Mouse (Mus musculus) midbrain, embryonic 10.5 days (tissue): Measurements from ENCODE around the gene Ebf1. TPM values are rescaled to one million over a fixed set of nuclear protein-coding genes. Genes with fewer than 3 reads are reported as not detected.

Experiments
- DNase-seq: peaks from one replicate; pipeline ENCODE4 v3.0.0-alpha.2; 2017; ENCODE audit warnings: low spot score
- H3K27ac ChIP-seq: fragments of 300-500 bp; sonication (generic); replicated peaks from 2 replicates; pipeline ENCODE4 v1.5.1; 2016; ENCODE audit warnings: mild to moderate bottlenecking
- H3K27me3 ChIP-seq: fragments of 300-500 bp; sonication (generic); 2 replicates; pipeline ENCODE4 v1.6.1; 2016; ENCODE audit warnings: low read depth, mild to moderate bottlenecking; ENCODE audit not compliant: poor library complexity, severe bottlenecking
- H3K36me3 ChIP-seq: fragments of 300-500 bp; sonication (generic); 2 replicates; pipeline ENCODE4 v1.6.1; 2016; ENCODE audit warnings: mild to moderate bottlenecking, moderate library complexity
- H3K4me1 ChIP-seq: fragments of 300-500 bp; sonication (generic); 2 replicates; pipeline ENCODE4 v1.6.1; 2016
- H3K4me3 ChIP-seq: fragments of 300-500 bp; sonication (generic); 2 replicates; pipeline ENCODE4 v1.5.1; 2016; ENCODE audit warnings: mild to moderate bottlenecking, moderate library complexity
- H3K9me3 ChIP-seq: fragments of 300-500 bp; sonication (generic); replicated peaks from 2 replicates; pipeline ENCODE4 v1.6.1; 2016; ENCODE audit warnings: mild to moderate bottlenecking
- whole genome bisulfite sequencing: fragments of 180-500 bp; shearing (Covaris S2); methylation state at CpG from one replicate; pipeline ENCODE4 v1.1.7; 2016; 5-methylcytosine and 5-hydroxymethylcytosine counted together
- polyA plus RNA-seq: library from polyadenylated mRNA; unstranded; fragments of >200 nt; fragmentation: Nextera tagmentation; extraction: Ambion mirVana; gene quantifications from 2 replicates; pipeline ENCODE4 v1.2.1, GENCODE M21; 2016

Ebf1 gene
- polyA plus RNA-seq, 1 experiment from 2014 or later: 31.8 TPM

DNA sequence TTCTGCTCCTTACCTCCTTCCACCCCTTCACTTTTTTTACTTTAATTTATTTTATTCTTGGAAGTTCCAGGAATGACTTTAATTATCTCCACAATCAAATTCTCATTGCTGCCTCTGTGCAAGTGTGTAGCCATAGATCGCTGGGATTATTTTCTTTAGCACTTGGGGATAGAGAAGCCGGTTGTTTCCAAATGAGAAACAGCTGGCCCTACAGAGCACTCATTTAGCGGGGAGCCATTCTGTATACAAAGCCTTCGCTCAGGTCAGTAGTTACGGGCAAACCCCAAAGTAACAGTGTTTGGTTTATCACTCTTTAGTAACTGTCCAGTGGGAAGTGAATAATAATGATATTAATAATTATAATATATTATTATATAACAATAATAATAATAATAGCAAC, 38.4 kb downstream of the Ebf1 start:
- 49% methylated on average over 5 of the region's 5 CpGs for WGBS
- DNase-seq: no peak
- H3K9me3 ChIP-seq: no peaks in the 10 kb centered on the region
- no peak overlapping the region for H3K4me3 ChIP-seq
- H3K27me3 ChIP-seq: peaks cover 10% of the 10 kb centered on the region; the same call in 1 of the 2 replicates
- peak overlapping the region; percentile 75 for H3K27ac ChIP-seq
- H3K4me1 ChIP-seq: peaks cover 62% of the 10 kb centered on the region
- no peaks in the 10 kb centered on the region for H3K36me3 ChIP-seq

DNA sequence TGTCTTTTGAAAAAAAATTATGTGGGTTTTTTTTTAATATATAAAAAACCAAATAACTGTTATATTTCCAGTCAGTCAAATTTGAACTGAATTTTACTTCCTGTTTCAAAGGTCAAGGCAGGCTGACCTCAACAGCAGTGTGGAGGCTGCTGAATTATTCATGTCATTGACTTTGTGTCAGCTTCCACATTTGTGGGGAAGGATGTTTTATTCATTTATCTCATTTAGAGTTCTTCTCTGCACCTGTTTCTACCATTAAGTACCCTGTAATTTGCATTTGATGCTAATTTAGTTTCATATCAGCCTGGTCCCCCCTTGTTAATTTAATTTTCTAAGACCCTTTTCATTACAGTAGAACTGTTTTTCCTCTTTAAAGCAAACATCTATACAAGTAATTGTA, 39.8 kb downstream of the Ebf1 start:
- no peak overlapping the region for H3K4me3 ChIP-seq
- no peaks in the 10 kb centered on the region for H3K9me3 ChIP-seq
- no peaks in the 10 kb centered on the region for H3K36me3 ChIP-seq
- H3K27ac ChIP-seq: peak overlapping the region; percentile 78
- DNase-seq: no peak
- peaks cover 10% of the 10 kb centered on the region; the same call in 1 of the 2 replicates for H3K27me3 ChIP-seq
- peaks cover 52% of the 10 kb centered on the region for H3K4me1 ChIP-seq

DNA sequence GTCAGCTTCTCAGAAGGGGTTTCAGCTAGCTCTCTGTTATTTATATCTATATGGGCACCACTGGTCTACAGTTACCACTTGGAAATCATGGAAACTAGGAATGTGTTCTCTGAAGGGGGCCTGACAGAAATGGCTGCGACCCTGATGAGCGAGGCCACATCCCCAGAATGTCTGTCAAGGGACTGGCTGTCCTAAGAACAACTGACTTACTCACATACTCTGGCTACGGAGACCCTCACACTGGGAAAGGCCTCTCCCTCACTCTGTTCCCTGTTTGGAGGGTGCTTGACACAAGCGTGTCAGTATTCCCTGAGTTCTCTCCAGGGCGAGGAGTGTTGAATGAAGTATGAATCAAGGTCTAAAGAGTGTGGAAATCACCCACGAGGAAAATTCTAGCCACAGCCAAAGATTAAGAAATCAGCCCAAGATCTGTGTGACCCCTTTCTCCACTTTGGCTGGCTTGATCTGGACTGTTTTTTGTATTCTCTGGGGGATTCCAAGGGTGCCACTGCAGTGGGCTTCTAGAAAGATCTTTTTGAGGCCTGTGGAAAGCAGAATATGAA, 40.8 kb downstream of the Ebf1 start:
- no peak overlapping the region for H3K4me3 ChIP-seq
- peaks cover 6% of the 10 kb centered on the region; the same call in 1 of the 2 replicates for H3K27me3 ChIP-seq
- H3K27ac ChIP-seq: peak overlapping the region; percentile 78
- H3K36me3 ChIP-seq: no peaks in the 10 kb centered on the region
- DNase-seq: no peak
- H3K9me3 ChIP-seq: no peaks in the 10 kb centered on the region
- peaks cover 56% of the 10 kb centered on the region for H3K4me1 ChIP-seq
- 49% methylated on average over 6 of the region's 6 CpGs for WGBS

DNA sequence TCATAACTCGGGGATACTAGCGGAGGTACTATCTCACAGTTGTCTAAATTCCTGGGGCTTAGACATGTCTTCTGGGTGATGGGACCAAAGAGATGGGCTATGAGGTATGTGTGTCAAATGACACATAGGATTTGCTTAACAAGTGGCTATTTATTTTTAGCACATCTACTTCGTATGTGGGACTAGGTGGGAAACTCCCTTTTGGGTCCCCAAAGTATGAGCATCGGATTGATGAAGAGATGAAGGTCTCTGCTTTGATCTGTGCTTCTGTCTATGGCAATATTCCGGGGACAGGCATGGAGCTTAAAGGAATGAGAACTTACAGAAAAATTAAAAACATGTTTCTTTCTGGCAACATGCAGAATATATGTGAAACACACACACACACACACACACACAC, 44.8 kb downstream of the Ebf1 start:
- H3K27ac ChIP-seq: no peak overlapping the region
- H3K36me3 ChIP-seq: no peaks in the 10 kb centered on the region
- peaks cover 63% of the 10 kb centered on the region for H3K4me1 ChIP-seq
- H3K27me3 ChIP-seq: peaks cover 25% of the 10 kb centered on the region; the same call in 1 of the 2 replicates
- WGBS: 87% methylated on average over 5 of the region's 5 CpGs
- no peak overlapping the region for H3K4me3 ChIP-seq
- H3K9me3 ChIP-seq: no peaks in the 10 kb centered on the region
- DNase-seq: no peak

DNA sequence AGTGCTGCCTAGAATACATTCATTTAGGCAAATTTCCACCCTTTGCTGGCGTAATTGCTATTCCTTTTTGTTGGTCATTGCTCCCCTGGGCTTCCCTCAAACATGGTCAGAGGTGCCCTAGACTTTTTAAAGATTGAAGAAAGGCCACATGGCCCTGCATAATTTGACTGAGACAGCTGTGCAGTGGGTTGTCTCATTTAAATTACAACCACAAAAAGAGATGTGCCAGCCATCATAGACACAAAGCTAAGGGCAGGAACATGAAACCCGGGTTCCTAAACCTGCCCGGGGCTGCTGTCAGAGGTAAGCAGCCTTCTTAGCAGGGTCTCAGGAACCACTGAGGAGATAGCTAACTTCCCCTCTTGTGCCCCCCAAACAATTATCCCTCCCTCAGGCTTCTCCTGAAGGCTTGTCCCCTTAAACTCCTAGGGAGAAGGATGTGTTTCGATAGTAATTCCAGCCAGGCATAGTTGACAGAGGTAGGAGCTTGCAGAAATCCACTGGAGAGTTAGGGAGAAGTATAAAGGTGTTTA, 46.6 kb downstream of the Ebf1 start:
- WGBS: 31% methylated on average over 4 of the region's 4 CpGs
- peaks cover 25% of the 10 kb centered on the region; the same call in 1 of the 2 replicates for H3K27me3 ChIP-seq
- H3K36me3 ChIP-seq: no peaks in the 10 kb centered on the region
- no peak for DNase-seq
- H3K9me3 ChIP-seq: no peaks in the 10 kb centered on the region
- no peak overlapping the region for H3K4me3 ChIP-seq
- peak overlapping the region; percentile 72 for H3K27ac ChIP-seq
- peaks cover 48% of the 10 kb centered on the region for H3K4me1 ChIP-seq

DNA sequence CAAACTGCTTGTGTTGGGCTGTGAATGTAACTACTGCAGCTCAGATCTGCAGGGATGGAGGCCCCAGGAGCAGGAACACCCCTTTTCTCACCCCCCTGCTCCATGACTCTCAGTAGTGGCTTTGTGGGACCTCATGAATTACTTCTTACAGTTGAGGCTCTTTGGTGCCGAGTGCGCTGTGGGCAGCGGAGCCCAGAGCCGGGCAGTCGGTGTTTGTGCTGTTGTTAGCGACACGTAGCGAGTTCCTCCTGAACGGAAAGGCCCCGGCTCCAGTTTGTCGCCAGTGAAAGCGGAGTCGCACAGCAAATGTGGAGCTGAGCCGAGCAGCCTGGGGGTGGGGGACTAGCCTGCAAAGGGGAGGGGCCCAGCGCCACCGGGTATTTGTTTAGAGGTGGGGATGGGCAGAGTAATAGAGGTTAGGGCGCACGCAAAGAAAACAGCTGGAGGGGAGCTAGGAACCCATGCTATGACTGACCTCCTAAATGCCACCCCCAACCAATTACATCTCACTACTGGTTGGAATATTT, 48.1 kb downstream of the Ebf1 start:
- Histone ChIP-seq H3K4me3 (peak overlapping the region; percentile 49), H3K36me3 (no peaks in the 10 kb centered on the region), H3K9me3 (no peaks in the 10 kb centered on the region), H3K4me1 (peaks cover 44% of the 10 kb centered on the region), H3K27me3 (peaks cover 21% of the 10 kb centered on the region; the same call in 1 of the 2 replicates), H3K27ac (peak overlapping the region; percentile 87)
- WGBS: under 1% methylated on average over 18 of the region's 18 CpGs
- DNase-seq: peak; percentile 68

DNA sequence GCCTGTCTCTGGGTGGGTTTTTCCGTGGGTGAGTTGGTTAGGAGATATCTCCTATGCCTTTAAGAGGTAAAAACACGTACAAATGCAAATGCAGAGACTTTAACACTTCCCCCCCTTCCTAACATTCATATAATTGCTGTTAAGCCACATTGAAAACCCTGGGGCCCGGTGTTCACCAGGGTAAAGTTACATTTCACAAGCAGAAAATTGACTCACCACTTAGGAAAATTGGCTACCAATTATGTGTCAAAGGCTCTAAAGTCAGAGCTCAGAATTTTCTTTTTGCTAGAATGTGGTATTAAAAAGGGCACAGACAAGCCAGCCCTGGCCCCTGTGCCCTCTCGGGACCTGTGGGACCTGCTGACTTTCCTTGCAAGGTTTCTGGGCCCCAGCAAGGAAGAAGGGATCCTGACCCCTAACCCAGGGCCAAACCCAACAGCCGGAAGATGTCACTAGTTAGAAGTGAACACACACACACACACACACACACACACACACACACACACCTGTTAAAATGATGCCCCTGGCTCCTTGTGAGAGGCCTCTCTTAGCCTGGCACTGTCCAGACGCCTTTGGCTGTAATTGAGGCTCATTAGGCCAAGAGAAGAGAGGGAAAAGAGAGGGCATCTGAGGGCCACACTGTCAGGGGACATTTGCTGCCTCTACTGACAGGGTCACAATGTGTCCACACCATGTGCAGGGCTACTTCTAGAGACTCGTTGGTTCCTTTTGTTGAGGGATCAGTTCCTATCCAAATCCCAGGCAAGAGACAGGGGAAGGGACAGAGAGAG, 48.8 kb downstream of the Ebf1 start:
- no peaks in the 10 kb centered on the region for H3K36me3 ChIP-seq
- DNase-seq: no peak
- H3K27ac ChIP-seq: peak overlapping the region; percentile 87
- H3K9me3 ChIP-seq: no peaks in the 10 kb centered on the region
- H3K4me1 ChIP-seq: peaks cover 44% of the 10 kb centered on the region
- WGBS: 27% methylated on average over 7 of the region's 7 CpGs
- H3K4me3 ChIP-seq: peak overlapping the region; percentile 49
- H3K27me3 ChIP-seq: peaks cover 21% of the 10 kb centered on the region; the same call in 1 of the 2 replicates

DNA sequence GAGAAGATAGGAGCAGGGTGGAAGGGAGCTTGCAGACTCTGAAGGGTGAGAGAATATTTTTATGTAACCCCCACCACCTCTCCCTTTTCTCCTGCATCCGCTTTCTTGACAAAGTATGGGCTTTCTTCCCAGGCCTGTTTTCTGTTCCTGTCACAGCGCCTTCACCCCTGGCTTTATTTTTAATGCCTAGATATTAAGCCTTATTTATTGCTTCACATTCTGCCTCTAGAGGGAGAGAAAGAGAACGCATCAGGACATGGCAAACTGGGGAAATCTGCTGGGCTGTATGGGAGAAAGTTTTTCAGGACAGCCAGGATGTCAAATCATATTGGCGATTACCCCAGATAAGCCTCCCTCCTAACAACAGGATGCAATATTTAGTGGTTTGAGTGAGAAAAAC, 49.6 kb downstream of the Ebf1 start:
- Histone ChIP-seq H3K9me3 (no peaks in the 10 kb centered on the region), H3K4me1 (peaks cover 44% of the 10 kb centered on the region), H3K27me3 (peaks cover 21% of the 10 kb centered on the region; the same call in 1 of the 2 replicates), H3K4me3 (no peak overlapping the region), H3K36me3 (no peaks in the 10 kb centered on the region), H3K27ac (peak overlapping the region; percentile 87; the same call in 1 of the 2 replicates)
- DNase-seq: no peak
- WGBS: 66% methylated on average over 4 of the region's 4 CpGs

DNA sequence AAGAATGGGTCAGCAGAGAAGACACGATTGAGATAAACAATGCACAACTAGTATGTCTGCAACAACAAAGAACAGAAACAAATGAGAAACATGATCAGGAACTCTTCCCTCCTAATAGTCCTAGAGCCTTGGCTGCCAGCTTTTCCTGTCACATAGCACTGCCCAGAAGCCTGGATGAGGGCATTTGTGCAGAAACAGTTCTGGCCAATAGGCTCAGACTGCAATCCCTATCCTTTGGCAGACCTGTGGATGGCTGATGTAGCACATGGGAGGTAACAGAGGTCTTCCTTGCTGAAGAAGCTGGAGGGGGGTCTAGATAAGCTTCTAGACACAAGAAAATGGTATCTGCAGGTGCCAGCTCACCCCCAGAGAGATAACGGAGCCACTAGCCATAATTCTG, 64.2 kb downstream of the Ebf1 start:
- WGBS: 85% methylated on average over 2 of the region's 2 CpGs
- Histone ChIP-seq H3K9me3 (no peaks in the 10 kb centered on the region), H3K36me3 (no peaks in the 10 kb centered on the region), H3K4me3 (no peak overlapping the region), H3K27me3 (peaks cover 14% of the 10 kb centered on the region; the same call in 1 of the 2 replicates), H3K27ac (no peak overlapping the region), H3K4me1 (peaks cover 57% of the 10 kb centered on the region)
- DNase-seq: no peak

DNA sequence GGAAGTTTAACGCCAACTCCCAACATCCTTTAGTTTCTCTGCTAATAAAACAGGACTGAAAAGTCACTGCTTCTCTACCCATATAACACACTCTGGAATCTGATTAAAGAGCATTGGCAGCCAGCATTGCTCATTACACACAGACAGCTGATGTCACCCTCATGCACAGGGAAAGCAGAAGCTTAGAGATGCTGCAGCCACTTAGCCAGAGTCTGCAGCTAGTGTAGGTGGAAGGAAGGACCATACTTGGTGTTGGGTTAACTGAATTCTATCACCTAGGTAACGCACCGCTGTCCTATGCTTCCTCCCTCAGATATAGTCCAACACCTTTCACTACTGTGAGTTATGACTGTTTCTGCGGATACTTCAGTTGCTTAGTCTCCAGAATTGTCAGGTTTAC, 64.9 kb downstream of the Ebf1 start:
- H3K27ac ChIP-seq: no peak overlapping the region
- DNase-seq: no peak
- H3K4me3 ChIP-seq: no peak overlapping the region
- H3K36me3 ChIP-seq: no peaks in the 10 kb centered on the region
- H3K9me3 ChIP-seq: no peaks in the 10 kb centered on the region
- peaks cover 14% of the 10 kb centered on the region; the same call in 1 of the 2 replicates for H3K27me3 ChIP-seq
- H3K4me1 ChIP-seq: peaks cover 59% of the 10 kb centered on the region
- 93% methylated on average over 4 of the region's 4 CpGs for WGBS

DNA sequence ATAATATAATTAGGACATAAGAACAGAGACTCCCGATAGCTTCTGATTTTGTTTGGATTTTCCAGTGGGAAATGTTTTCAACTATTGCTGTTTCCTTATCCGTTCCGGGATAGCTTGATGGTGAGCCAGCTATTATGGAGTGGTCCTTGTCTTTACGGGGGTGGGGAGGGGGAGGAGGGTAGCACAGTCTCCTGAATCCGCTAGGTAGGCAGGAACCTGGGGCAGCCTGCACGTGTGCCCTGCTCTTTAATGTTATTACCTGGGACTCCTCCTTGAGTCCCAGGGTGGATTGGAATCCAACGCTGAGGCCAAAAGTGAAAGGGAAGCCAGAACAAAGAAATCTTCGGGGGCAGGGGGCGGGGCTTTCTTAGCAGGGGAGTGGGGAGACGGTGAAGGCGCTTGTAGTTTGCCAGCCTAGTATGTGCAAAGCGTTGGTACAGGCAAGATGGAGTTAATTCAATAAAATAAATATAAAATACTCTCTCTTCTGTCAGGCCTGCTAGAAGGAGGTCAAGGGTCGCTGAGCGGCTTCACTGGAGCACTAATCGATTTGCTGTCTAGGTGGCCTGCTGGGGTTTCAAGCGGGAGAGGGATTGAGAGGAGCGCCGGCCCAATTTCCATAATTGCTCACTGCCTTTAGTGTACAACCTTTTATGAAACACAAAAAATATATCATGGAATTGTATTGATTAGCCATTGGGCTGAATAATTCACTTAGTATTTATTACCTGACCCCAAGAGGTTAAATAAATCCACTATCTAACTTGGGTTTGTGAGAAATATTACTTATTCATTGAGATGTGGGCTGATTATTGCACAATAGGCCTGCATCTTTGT, 65.8 kb downstream of the Ebf1 start:
- peaks cover 59% of the 10 kb centered on the region for H3K4me1 ChIP-seq
- H3K27me3 ChIP-seq: peaks cover 14% of the 10 kb centered on the region; the same call in 1 of the 2 replicates
- H3K36me3 ChIP-seq: no peaks in the 10 kb centered on the region
- DNase-seq: peak; percentile 47
- 16% methylated on average over 18 of the region's 18 CpGs for WGBS
- peak overlapping the region; percentile 76 for H3K27ac ChIP-seq
- H3K4me3 ChIP-seq: peak overlapping the region; percentile 32
- H3K9me3 ChIP-seq: no peaks in the 10 kb centered on the region

DNA sequence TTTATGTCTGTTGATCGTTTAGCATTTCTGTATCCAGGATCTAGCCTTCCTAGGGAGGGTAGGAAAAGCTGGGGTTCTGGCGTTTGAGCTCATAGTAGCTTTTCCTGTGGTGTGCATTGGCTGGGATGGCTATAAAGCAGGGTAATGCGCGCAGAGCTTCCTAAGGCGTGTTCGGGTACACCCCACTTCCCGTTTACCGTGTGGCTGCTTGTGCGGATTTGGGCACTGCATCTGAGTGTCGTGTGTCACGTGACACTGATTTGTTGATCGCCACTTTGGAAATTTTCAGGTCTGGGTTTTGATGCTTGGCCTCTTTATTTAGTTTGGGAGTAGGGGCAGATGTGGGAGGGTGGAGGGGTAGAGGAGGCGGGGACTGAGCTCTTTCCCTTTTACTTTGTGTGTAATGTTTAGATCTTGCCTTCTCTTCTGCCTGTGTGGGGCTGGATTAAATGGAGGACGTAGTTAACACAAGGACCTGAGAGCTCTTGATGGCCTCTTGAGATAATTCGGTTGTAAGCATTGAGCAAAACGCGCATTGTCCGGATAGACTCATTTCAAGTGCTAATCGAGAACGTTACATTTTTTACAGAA, 67.5 kb downstream of the Ebf1 start:
- DNase-seq: no peak
- peaks cover 59% of the 10 kb centered on the region for H3K4me1 ChIP-seq
- H3K27ac ChIP-seq: peak overlapping the region; percentile 34
- H3K27me3 ChIP-seq: peaks cover 14% of the 10 kb centered on the region; the same call in 1 of the 2 replicates
- no peaks in the 10 kb centered on the region for H3K9me3 ChIP-seq
- WGBS: 49% methylated on average over 20 of the region's 20 CpGs
- H3K36me3 ChIP-seq: no peaks in the 10 kb centered on the region
- H3K4me3 ChIP-seq: no peak overlapping the region
